Mouse (Mus musculus) limb, embryonic 12.5 days (tissue): ENCODE results near the gene Catsperd. TPM values are rescaled to one million over a fixed set of nuclear protein-coding genes. Genes with fewer than 3 reads are reported as not detected.
A peak's percentile ranks its signal among the peaks of the same experiment; 100 is the strongest.

Source experiments
- ATAC-seq: fragments of 200-750 bp; cut with Nextera tagmentation; 2 replicates; pipeline ENCODE4 v1.8.0; 2017; ENCODE audit warnings: low read depth, moderate TSS enrichment; ENCODE audit not compliant: insufficient number of reproducible peaks, insufficient read depth, low FRiP score, low TSS enrichment
- H3K27ac ChIP-seq: fragments of 300-500 bp; sonication (generic); 2 replicates; pipeline ENCODE4 v1.5.1; 2016; ENCODE audit warnings: mild to moderate bottlenecking, moderate library complexity
- H3K27me3 ChIP-seq: fragments of 300-500 bp; sonication (generic); 2 replicates; pipeline ENCODE4 v1.6.1; 2016; ENCODE audit warnings: mild to moderate bottlenecking, moderate library complexity
- H3K36me3 ChIP-seq: fragments of 300-500 bp; sonication (generic); 2 replicates; pipeline ENCODE4 v1.6.1; 2016; ENCODE audit warnings: mild to moderate bottlenecking, moderate library complexity
- H3K4me1 ChIP-seq: fragments of 300-500 bp; sonication (generic); replicated peaks from 2 replicates; pipeline ENCODE4 v1.6.1; 2016
- H3K4me2 ChIP-seq: fragments of 300-500 bp; sonication (generic); 2 replicates; pipeline ENCODE4 v1.6.1; 2016; ENCODE audit warnings: mild to moderate bottlenecking, moderate library complexity
- H3K4me3 ChIP-seq: fragments of 300-500 bp; sonication (generic); replicated peaks from 2 replicates; pipeline ENCODE4 v1.5.1; 2016; ENCODE audit warnings: mild to moderate bottlenecking
- H3K9ac ChIP-seq: fragments of 300-500 bp; sonication (generic); replicated peaks from 2 replicates; pipeline ENCODE4 v1.6.1; 2016; ENCODE audit warnings: mild to moderate bottlenecking, moderate library complexity
- H3K9me3 ChIP-seq: fragments of 300-500 bp; sonication (generic); 2 replicates; pipeline ENCODE4 v1.6.1; 2016; ENCODE audit warnings: mild to moderate bottlenecking, moderate library complexity
- WGBS: fragments of 180-500 bp; shearing (Covaris S2); methylation state at CpG from one replicate; pipeline ENCODE4 v1.1.7; 2016; 5-methylcytosine and 5-hydroxymethylcytosine counted together
- polyA plus RNA-seq: library from polyadenylated mRNA; unstranded; fragments of >200 nt; fragmentation: Nextera tagmentation; extraction: Ambion mirVana; gene quantifications from 2 replicates; pipeline ENCODE4 v1.2.1, GENCODE M21; 2016

Gene Catsperd
- polyA plus RNA-seq, result 0.92 and 1.3 TPM in 2 replicates

DNA sequence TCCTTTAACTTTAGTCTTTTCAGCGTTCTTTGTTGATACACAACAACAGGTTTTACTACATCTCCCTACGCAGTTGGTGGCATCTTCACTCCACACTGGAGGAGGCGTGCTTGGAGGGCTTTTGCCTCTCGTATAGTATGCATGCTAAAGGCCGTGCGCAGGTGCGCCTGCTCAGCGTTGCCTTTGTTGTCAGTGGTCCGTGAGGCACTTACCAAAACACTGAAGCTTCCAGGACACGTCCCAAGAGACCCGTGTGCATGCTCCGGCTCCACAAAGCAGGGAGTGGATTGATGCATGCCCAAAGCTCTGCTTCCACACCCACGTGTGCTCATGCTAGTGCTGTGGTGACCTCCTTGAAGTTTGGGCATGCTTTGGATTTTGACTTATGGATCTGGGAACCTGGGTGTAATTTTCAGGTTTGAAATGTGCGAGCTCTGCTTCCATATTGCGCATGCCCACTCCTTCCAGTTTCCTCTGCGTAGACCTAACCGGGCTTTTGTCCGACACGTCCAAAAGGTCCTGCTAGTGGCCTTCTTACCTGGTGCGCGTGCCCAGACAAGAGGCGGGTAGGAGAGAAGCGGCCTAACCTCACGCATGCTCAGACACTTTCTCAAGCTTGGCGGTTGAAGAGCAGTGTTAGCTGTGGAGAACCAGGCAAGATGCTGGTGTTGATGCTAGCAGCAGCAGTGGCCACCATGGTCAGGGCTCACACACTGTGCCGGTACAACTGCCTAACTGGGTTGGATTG, at the start of gene Catsperd:
Gene Catsperd, plus strand, starts transcription at position 614 of the 748 bp plus-strand sequence.
- Histone ChIP-seq H3K9me3 (no peaks in the 10 kb centered on the region), H3K36me3 (peaks cover 19% of the 10 kb centered on the region), H3K9ac (peak within 1 kb of the TSS; percentile 45), H3K4me3 (peak within 1 kb of the TSS; percentile 94), H3K4me1 (peaks cover 19% of the 10 kb centered on the region), H3K27ac (peak within 1 kb of the TSS; percentile 88), H3K4me2 (peak within 1 kb of the TSS; percentile 86), H3K27me3 (no peaks in the 10 kb centered on the region)
- 8% methylated on average over 26 of the region's 26 CpGs for WGBS
- ATAC-seq, result peak; percentile 18; the same call in 1 of the 2 replicates

DNA sequence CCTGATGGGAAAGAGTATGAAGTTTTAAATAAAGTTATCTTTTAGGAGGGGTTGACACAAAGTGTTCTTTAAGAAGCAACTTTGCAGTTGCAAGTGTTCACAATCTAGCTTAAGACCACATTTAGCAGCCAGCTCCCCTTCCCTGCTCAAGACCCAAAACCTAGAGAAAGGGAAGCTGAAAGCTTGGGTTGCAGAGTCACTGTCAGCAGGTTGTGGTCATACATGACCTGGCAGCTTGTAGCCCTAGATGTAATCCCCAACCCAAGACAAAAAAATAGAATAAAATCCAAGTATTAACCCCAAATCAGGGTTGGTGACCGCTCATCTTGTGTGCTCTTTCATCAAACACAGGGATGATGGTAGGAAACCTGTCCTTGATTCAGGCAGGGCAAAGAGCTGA, 44.9 kb upstream of the Catsperd start:
- H3K27me3 ChIP-seq, result no peaks in the 10 kb centered on the region
- H3K4me2 ChIP-seq, result peak overlapping the region; percentile 91
- H3K27ac ChIP-seq, result no peak overlapping the region
- H3K4me1 ChIP-seq, result peaks cover 38% of the 10 kb centered on the region
- ATAC-seq, result no peak
- peak overlapping the region; percentile 91 for H3K4me3 ChIP-seq
- 63% methylated on average over 1 of the region's 1 CpGs for WGBS
- H3K9ac ChIP-seq, result peak overlapping the region; percentile 85
- peaks cover 72% of the 10 kb centered on the region for H3K36me3 ChIP-seq
- no peaks in the 10 kb centered on the region for H3K9me3 ChIP-seq

DNA sequence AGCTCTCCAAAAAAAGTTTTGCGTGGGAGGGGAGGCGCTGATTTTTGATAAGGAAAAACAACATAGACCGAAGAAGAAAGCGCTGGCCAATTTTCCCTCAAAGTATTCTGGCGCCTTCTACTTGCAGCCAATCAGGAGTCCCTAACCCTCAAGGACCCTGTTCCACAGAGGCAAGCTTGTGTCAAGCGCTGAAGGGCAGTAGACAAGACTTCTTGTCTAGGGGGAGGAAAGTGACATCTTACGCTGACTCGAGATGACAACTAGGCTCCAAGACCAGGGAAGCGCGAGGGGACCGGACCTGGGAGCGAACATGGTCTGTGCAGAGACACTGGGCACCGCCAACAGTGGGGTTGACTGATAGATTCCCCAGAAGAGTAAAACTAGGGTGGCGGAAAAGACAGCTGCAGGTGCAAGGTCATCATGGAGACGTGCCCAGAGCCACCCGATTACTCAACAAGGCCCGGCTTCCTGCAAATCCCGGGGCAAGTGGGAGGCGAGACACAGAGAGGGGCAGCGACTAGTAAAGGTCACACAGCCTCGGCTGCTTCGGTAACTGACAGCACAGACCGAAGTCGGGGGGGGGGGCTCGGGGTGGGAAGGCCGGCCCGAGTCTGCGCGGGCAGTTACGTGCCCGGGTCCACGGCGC, 44.2 kb upstream of the Catsperd start:
- no peaks in the 10 kb centered on the region for H3K9me3 ChIP-seq
- H3K4me1 ChIP-seq, result peaks cover 40% of the 10 kb centered on the region
- peaks cover 72% of the 10 kb centered on the region for H3K36me3 ChIP-seq
- ATAC-seq, result no peak; the same call in 1 of the 2 replicates
- 4% methylated on average over 32 of the region's 33 CpGs for WGBS
- H3K27me3 ChIP-seq, result no peaks in the 10 kb centered on the region
- peak overlapping the region; percentile 91 for H3K4me2 ChIP-seq
- H3K9ac ChIP-seq, result peak overlapping the region; percentile 85
- peak overlapping the region; percentile 94 for H3K27ac ChIP-seq
- peak overlapping the region; percentile 91 for H3K4me3 ChIP-seq

DNA sequence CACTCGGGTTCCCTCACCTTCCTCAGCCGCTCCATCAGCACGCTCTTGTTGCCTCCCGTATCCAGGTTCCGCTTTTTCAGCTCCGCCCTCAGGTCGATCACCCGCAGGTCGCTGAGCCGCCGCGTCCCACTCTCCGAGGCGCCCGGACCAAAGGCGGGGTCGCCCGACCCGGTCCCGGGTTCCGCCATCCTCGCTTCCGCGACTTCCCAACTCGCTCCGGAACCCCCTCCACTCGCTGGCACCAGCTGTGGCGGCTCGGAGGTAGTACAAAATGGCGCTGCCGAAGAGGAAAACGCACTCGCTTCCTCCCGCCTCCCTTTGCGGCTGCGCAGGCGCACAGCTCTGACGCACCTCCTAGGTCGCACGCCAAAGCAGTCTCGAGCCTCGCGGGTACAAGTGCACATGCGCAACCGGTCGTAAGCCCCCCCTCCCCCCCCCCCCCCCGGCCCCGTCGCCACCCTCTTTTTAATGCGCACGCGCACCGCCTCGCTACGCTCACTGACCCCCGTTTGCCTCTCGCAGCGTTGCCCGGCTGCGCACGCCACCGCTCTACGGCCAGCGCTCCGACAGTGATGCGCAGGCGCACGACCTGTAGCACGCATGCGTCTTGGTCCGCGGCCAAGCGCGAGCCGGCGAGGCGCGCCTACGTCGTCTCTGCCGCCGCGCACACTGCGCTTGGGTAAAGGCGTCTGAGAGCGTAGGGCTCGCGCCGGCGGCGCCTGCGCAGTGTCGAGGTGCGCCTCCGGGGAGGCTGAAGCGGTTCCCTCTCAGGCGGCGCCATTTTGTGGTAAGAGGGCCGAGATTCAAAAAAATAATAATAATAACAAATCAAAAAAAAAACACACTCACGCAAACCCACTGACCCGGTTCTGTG, 43.4 kb upstream of the Catsperd start, which contains the start of the genes Safb2 and Safb:
Gene Safb2, minus strand, starts transcription at position 329 of the 874 bp plus-strand sequence.
Gene Safb, plus strand, starts transcription at position 569 of the 874 bp plus-strand sequence.
- H3K4me3 ChIP-seq, result peak within 1 kb of the TSS; percentile 91
- H3K4me1 ChIP-seq, result peaks cover 40% of the 10 kb centered on the region
- H3K9me3 ChIP-seq, result no peaks in the 10 kb centered on the region
- H3K27me3 ChIP-seq, result no peaks in the 10 kb centered on the region
- H3K9ac ChIP-seq, result peak within 1 kb of the TSS; percentile 94
- H3K4me2 ChIP-seq, result peak within 1 kb of the TSS; percentile 91
- peak; percentile 95 for ATAC-seq
- under 1% methylated on average over 90 of the region's 101 CpGs for WGBS
- H3K27ac ChIP-seq, result peak within 1 kb of the TSS; percentile 94
- peaks cover 72% of the 10 kb centered on the region for H3K36me3 ChIP-seq

DNA sequence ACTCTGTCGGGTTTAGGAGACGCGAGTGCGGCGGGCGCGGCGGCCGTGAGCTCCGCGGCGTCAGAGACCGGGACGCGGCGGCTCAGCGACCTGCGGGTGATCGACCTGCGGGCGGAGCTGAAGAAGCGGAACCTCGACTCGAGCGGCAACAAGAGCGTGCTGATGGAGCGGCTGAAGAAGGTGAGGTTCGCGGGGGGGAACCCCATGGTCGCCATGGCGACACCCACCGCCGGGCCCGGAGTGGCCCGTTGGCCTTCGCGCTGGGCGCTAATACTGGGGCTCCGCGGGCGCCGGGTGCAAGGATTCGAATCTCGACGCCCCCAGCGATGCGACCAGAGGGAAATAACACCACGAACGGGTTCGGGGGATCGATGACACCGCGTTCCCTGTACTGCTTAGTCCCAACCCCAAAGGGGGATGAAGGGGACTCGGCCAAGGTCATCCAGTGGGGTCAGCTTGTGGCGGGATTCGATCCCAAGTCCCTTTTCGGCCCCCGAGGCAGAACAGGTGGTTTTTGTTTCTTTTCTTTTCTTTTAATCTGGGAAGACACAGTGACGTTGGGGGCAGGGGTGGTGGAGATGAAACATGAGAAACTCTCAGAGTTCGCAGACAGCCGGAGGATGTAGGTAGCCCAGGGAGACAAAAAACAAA, 42.6 kb upstream of the Catsperd start:
- H3K9ac ChIP-seq, result peak overlapping the region; percentile 94
- under 1% methylated on average over 61 of the region's 61 CpGs for WGBS
- peaks cover 40% of the 10 kb centered on the region for H3K4me1 ChIP-seq
- H3K9me3 ChIP-seq, result no peaks in the 10 kb centered on the region
- no peaks in the 10 kb centered on the region for H3K27me3 ChIP-seq
- peak overlapping the region; percentile 75 for H3K4me2 ChIP-seq
- H3K36me3 ChIP-seq, result peaks cover 72% of the 10 kb centered on the region
- no peak for ATAC-seq
- peak overlapping the region; percentile 91 for H3K4me3 ChIP-seq
- H3K27ac ChIP-seq, result peak overlapping the region; percentile 93

DNA sequence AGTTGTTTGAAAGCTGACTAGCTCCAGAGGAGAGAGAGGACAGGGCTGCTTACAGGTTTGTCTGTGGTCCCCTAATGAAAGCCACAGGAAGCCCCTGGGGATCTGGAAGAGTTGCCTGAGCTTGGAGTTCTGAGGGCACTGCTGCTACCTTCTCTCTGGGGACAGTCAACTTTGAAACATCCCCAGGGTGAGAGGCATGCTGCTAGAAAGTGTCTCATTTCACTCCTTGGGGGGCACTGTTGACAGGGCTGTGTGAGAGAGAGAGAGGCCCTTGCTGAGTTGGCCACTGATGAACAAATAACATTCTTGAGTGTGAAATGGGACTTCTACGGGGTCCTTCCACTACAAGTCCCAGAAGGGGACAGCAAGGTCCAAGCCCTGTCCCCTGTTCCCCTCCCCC, 40.2 kb upstream of the Catsperd start:
- Histone ChIP-seq H3K27ac (no peak overlapping the region), H3K4me3 (no peak overlapping the region)

DNA sequence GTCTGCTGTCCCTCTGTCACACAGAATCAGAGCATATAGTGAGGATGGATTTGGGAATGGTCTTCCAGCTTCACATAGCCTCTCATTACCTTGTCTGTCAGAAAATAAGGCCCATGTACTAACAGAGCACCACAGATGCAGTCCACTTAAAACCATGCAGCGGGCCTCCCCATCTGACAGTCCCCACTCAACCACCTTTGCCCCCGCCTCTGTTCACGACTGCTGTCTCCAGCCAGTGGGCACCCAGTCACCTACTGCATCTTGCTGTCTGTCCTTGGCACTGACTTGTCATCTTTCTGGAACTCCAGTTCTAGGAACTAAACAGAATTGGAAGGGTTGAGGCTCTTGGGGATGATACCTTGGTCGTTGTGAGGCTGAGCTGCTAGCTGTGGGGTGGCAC, 39.0 kb upstream of the Catsperd start:
- H3K27me3 ChIP-seq, result no peaks in the 10 kb centered on the region
- 96% methylated on average over 4 of the region's 4 CpGs for WGBS
- no peak overlapping the region for H3K4me2 ChIP-seq
- no peaks in the 10 kb centered on the region for H3K9me3 ChIP-seq
- no peak for ATAC-seq
- H3K36me3 ChIP-seq, result peaks cover 80% of the 10 kb centered on the region
- peaks cover 24% of the 10 kb centered on the region for H3K4me1 ChIP-seq
- no peak overlapping the region for H3K9ac ChIP-seq
- H3K4me3 ChIP-seq, result no peak overlapping the region
- H3K27ac ChIP-seq, result no peak overlapping the region

More for the DNA sequence above, 40.2 kb upstream of the Catsperd start:
- Histone ChIP-seq H3K4me1 (peaks cover 32% of the 10 kb centered on the region), H3K9me3 (no peaks in the 10 kb centered on the region), H3K9ac (no peak overlapping the region), H3K36me3 (peaks cover 72% of the 10 kb centered on the region), H3K27me3 (no peaks in the 10 kb centered on the region), H3K4me2 (0 out of 2 replicates have a peak overlapping the region, but pooled peaks have one; percentile 13)
- WGBS, result 86% methylated on average over 1 of the region's 1 CpGs
- ATAC-seq, result no peak

DNA sequence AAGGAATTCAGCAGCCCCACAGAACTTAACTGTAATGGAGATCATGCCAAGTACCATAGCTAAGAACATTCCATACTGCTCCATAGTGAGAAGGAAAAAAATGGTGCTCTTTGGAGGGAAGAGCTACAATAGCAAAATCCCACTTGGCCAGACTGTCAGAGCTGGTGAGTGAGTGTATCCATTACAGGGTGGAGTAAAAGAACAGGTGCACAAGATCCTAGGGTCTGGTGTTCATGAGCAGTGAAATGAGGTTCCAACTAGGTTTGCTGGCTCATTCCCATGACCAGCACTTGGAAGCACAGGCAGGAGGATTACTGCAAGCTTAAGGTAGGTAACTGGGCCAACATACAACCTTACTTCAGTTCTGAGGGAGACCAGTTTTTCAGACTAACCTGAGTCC, 35.4 kb upstream of the Catsperd start:
- Histone ChIP-seq H3K4me3 (no peak overlapping the region), H3K4me2 (no peak overlapping the region), H3K27ac (no peak overlapping the region), H3K4me1 (peaks cover 7% of the 10 kb centered on the region; the same call in 1 of the 2 replicates), H3K27me3 (no peaks in the 10 kb centered on the region), H3K9me3 (no peaks in the 10 kb centered on the region), H3K36me3 (peaks cover 100% of the 10 kb centered on the region), H3K9ac (no peak overlapping the region)
- ATAC-seq, result no peak

DNA sequence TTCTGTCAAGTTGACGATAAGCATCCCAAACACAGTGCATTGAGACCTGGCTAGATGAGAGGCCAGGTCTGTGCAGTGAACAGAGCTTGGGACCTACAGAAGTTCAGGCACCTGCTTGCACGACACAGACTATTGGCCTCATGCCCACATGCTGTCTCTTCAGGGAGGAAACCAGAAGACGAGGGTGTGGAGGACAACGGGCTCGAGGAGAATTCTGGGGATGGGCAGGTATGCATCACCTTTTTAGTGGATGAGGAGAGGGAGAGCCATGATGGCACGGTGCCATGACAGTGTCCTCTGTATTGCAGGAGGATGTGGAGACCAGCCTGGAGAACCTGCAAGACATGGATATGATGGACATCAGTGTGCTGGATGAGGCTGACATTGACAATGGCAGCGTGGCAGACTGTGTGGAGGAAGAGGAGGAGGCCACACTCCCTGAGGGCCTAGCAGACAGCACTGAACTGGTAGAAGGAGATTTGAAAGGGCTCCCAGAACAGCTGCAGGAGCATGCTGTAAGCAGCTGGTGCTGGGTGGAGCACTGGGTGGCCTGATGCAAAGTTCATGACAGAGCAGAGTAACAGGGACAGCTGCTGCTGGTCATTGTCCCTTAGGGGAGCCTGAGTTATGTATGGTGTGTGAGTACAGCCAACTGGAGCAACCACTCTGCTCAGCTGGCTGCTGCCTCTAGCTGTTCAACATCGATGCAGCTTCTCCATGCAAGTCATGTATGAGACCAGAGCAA, 34.2 kb upstream of the Catsperd start:
- Histone ChIP-seq H3K4me2 (no peak overlapping the region), H3K9ac (no peak overlapping the region), H3K4me3 (no peak overlapping the region), H3K36me3 (peaks cover 96% of the 10 kb centered on the region), H3K4me1 (no peaks in the 10 kb centered on the region), H3K9me3 (no peaks in the 10 kb centered on the region), H3K27me3 (no peaks in the 10 kb centered on the region), H3K27ac (0 out of 2 replicates have a peak overlapping the region, but pooled peaks have one; percentile 4)
- ATAC-seq, result peak; percentile 12; the same call in 1 of the 2 replicates
- WGBS, result 90% methylated on average over 8 of the region's 8 CpGs
